Mouse (Mus musculus): ENCODE data around the gene Dhrs13.
"Not testable (repeated sequence)": the region's sequence is repeated elsewhere in the genome, so short reads cannot be mapped to it uniquely, and the experiment has no call there.

Dhrs13 gene

GRCm38 (mm10) chr11:78042290-78042870 is 10.3 kb downstream of the Dhrs13 start:
- not testable (repeated sequence) for DNase-seq (ENCODE audit: low spot score in 2 of 2)

GRCm38 (mm10) chr11:78044758-78045251 is 12.7 kb downstream of the Dhrs13 start:
- peak in 1 of 2 experiments; percentile 39 for DNase-seq (ENCODE audit: low spot score in 2 of 2)

GRCm38 (mm10) chr11:78048637-78049036 is 16.6 kb downstream of the Dhrs13 start:
- not testable (repeated sequence) for DNase-seq (ENCODE audit: low spot score in 2 of 2)

- no peak for DNase-seq (ENCODE audit: low spot score in 2 of 2)
Measured at GRCm38 (mm10) chr11:78053078-78053477, 21.0 kb downstream of the Dhrs13 start.

- peak in 1 of 2 experiments; percentile 26 for DNase-seq (ENCODE audit: low spot score in 2 of 2)
Measured at GRCm38 (mm10) chr11:78056946-78057345, 24.9 kb downstream of the Dhrs13 start.

- peak; percentile 68 to 87 for DNase-seq (ENCODE audit: low spot score in 2 of 2)
Measured at GRCm38 (mm10) chr11:78059833-78060757, 28.0 kb downstream of the Dhrs13 start.

- no peak for DNase-seq (ENCODE audit: low spot score in 2 of 2)
Measured at GRCm38 (mm10) chr11:78062563-78062962, 30.5 kb downstream of the Dhrs13 start.

- peak; percentile 69 to 78 for DNase-seq (ENCODE audit: low spot score in 2 of 2)
Measured at GRCm38 (mm10) chr11:78065906-78066305, 33.8 kb downstream of the Dhrs13 start.

- DNase-seq (ENCODE audit: low spot score in 2 of 2), result no peak
Measured at GRCm38 (mm10) chr11:78066641-78067040, 34.6 kb downstream of the Dhrs13 start.

- no peak for DNase-seq (ENCODE audit: low spot score in 2 of 2)
Measured at GRCm38 (mm10) chr11:78067566-78067965, 35.5 kb downstream of the Dhrs13 start.

- no peak for DNase-seq (ENCODE audit: low spot score in 2 of 2)
Measured at GRCm38 (mm10) chr11:78069130-78069529, 37.0 kb downstream of the Dhrs13 start.

GRCm38 (mm10) chr11:78069646-78070045 is 37.6 kb downstream of the Dhrs13 start:
- DNase-seq (ENCODE audit: low spot score in 2 of 2), result peak; percentile 78 to 83

- DNase-seq (ENCODE audit: low spot score in 2 of 2), result peak; percentile 40 to 63
Measured at GRCm38 (mm10) chr11:78071938-78072337, 39.9 kb downstream of the Dhrs13 start.

GRCm38 (mm10) chr11:78072425-78073130 is 40.5 kb downstream of the Dhrs13 start:
- DNase-seq (ENCODE audit: low spot score in 2 of 2), result peak; percentile 85 to 88

GRCm38 (mm10) chr11:78073577-78074276 is 41.6 kb downstream of the Dhrs13 start:
- DNase-seq (ENCODE audit: low spot score in 2 of 2), result peak; percentile 58 to 78

- DNase-seq (ENCODE audit: low spot score in 2 of 2), result peak; percentile 53 to 54
Measured at GRCm38 (mm10) chr11:78074277-78074652, 42.2 kb downstream of the Dhrs13 start.

GRCm38 (mm10) chr11:78074666-78075065 is 42.6 kb downstream of the Dhrs13 start:
- DNase-seq (ENCODE audit: low spot score in 2 of 2), result no peak

- DNase-seq (ENCODE audit: low spot score in 2 of 2), result peak; percentile 66 to 88
Measured at GRCm38 (mm10) chr11:78079961-78080921, 48.2 kb downstream of the Dhrs13 start, which contains the start of gene Eral1. Gene Eral1 (minus strand): TSS chr11:78080383.

- DNase-seq (ENCODE audit: low spot score in 2 of 2), result no peak
Measured at GRCm38 (mm10) chr11:78083595-78083994, 51.5 kb downstream of the Dhrs13 start.

GRCm38 (mm10) chr11:78086925-78087479 is 54.9 kb downstream of the Dhrs13 start:
- DNase-seq (ENCODE audit: low spot score in 2 of 2), result no peak

All from spleen, postnatal 10 days (tissue).